Mouse (Mus musculus) neutrophil, adult 59 days (primary cell): ENCODE measurements around the gene Tmem219. TPM values are rescaled to one million over a fixed set of nuclear protein-coding genes. Genes with fewer than 3 reads are reported as not detected.

ENCODE experiments used
- total RNA-seq, 2 experiments: library from RNA; stranded (reverse); gene quantifications; 1 replicate in 1 of 2; 2 replicates in 1 of 2; pipeline ENCODE4 v1.2.4; 2023

Tmem219 gene
- total RNA-seq: 10 to 100 TPM; 43.6 to 45.3 TPM

DNA sequence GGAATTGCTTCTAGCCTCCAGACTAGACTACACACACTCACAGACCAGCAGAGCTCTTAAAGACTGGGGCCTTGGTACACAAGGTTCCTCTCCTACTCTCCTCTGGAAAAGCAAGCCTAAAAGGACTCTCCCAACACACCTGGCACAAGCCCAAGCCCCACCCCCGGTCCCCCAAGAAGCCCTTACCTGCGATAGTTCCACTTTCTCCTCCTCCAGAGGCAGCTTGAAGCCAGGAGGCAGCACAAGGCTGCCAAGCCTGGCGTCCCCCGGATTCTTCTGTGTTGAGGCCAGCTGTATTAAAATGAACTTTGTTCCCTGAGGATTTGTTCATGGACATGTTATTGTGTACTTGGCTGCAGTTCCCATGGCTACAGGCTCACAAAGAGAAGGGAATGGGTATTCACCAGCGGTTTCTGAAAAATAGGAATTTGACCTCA lies at the start of gene Tmem219:
Gene Tmem219 (minus strand): TSS at position 294 of the 437 bp plus-strand sequence.

DNA sequence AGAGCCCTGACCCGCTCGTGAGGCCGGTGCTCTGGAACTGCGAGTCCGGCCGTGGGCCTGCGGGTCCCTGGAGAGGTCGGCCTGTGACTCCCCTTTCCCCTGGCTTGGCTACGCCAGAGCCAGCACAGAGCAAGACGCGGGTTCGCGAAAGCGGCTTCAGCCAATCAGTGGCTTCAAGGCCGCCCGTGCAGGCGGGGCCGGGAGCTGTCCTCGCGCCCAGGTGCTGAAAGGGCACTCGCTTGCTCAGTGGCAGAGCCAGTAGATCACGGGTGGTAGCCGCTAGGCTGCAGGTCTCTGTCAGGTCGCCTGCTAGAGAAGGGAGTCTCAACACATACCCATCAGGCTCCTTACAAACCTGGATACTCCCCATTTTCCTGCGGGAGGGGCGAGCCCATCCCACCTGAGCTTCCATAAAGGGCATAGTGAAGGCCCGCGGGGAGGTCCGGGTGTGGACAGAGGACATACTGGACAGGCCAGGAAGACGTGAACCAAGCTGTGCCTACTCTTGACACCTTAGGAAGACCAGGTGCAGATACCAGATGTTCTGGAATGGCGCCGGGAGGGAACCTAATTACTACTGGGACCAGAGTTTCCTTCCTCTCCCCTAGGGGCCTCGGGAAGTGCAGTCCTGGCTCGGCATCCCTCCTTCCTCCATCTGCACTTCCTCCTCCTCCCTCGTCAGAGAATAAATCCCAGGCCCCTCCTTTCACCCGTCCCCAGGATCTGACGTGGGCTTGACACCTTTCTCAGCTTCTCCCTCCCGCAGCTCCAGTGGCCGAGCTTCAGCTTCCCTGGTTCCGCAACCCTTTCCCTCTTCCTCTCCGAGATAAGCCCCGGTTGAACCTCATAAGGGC lies 27.3 kb upstream of the Tmem219 start, which contains the start of gene Sez6l2:
Gene Sez6l2 (plus strand): TSS at position 771 of the 854 bp plus-strand sequence.

DNA sequence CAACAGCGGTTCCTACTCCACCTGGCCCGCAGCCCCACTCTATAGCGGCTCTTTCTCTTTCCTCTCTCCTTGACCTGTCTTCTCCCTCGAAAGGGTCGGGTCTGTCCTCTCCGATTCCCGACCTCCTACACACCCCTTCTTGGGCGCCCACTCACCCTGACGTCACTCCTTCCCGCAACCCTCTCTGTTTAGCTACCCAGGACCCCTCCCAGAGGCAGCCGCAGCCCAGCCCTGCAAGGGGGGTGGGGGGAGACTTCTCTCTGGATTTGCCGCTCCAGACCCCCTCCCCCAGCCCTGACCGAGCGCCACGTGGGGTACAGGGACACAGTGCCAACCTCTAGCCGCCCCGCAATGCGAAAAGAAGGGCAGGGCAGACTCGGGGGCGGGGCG lies 26.7 kb upstream of the Tmem219 start, which contains the start of gene Asphd1:
Gene Asphd1 (minus strand): TSS at position 180 of the 390 bp plus-strand sequence.

DNA sequence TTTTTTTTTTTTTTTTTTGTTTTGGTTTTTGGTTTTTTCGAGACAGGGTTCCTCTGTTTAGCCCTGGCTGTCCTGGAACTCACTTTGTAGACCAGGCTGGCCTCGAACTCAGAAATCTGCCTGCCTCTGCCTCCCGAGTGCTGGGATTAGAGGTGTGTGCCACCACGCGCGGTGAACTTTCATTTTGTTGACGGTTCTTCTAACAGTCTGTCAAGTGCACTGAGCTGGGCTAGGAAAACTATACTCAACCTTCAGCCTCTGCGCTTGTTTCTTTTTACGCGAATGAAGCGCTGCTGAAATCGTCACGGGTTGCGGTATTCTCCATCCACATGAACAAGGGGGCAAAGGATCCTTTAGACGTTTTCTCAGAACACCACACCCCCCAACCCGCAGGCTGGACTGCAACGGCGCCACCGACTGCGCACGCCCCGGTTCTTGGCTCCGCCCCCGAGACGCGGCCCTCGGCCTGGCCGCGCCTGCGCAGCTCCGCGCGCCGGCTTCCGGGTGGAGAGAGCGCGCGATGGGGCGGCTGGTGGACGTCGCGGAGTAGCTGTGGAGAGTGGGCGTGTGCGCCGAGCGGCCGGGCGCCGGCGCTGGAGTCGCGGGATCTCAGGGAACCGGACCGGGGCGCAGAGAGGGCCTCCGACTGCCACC lies 5.8 kb upstream of the Tmem219 start, which contains the start of gene Kctd13:
Gene Kctd13 (plus strand): TSS at position 496 of the 654 bp plus-strand sequence.

DNA sequence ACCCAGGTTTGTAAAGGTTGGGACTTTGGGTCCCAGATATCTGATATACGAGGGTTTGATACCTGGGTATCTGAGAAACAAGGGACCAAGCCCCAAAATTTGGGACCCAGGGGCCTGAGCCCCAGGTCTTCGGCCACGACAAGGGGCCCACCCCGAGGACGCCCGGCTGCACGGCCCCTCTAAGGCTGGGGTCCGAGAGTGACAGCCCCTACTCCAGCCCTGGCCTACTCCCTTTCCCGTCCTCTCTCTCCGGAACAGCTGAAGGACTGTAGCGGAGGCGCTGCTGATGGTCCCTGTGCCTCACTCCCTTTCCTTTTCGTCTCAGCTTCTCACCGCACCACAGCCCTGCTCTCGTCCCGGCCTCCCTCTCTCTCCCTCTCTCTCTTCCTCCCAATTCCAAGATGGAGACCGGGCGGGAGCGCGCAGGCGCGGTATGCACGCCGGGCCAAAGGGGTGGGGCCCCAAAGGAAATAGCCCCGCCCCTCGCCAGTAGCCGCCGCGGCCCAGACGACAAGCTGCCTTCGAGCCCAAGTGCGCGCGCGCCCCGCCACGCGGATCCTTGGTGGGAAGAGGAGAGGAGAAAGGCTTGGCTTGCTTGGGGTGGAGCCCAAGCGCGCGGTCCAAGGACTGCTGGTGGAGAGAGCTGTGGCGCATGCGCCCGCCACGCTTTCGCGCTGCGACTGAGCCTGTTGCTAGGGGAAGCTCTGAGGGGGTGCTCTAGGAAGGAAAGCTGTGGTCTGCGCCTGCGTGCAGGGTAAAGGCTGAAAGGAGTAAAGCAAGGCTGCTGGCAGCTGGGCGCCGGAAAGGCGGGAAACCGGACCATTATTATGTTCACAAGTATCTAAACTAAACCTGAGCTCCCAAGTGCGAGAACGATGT lies 38.2 kb downstream of the Tmem219 start, which contains the start of gene Taok2:
Gene Taok2 (minus strand): TSS at position 418 of the 879 bp plus-strand sequence.

DNA sequence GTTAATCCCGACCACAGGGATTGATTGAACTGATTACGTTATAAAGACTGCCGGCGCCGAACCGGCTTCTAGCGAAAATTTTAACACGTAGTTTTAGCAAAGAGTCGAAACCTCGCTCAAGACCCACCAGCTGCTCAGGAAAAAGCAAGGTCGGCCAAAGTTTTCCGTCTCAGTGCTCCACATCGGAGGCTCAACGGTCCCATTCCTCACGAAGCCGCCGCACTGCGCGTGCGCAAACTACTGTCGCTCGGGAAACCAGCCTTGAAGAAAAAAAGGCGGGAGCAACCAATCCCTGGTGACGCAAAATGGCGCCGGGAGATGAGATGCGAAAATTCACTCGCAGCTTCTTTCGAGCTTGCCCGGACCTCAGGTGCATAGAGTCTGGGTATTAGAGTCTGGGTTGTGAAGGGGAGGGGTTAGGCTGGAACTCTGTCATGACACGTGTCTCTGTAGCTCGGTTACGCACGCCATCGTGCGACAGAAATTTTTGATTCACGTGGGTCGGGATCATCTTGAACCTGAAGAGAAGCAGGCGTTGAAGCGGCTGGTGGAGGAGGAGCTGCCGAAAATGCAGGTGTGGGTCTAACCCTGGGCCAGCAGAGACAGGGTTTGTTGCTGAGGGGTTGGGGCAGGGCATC lies 60.5 kb downstream of the Tmem219 start, which contains the start of gene Ino80e:
Gene Ino80e (minus strand): TSS at position 231 of the 638 bp plus-strand sequence.

DNA sequence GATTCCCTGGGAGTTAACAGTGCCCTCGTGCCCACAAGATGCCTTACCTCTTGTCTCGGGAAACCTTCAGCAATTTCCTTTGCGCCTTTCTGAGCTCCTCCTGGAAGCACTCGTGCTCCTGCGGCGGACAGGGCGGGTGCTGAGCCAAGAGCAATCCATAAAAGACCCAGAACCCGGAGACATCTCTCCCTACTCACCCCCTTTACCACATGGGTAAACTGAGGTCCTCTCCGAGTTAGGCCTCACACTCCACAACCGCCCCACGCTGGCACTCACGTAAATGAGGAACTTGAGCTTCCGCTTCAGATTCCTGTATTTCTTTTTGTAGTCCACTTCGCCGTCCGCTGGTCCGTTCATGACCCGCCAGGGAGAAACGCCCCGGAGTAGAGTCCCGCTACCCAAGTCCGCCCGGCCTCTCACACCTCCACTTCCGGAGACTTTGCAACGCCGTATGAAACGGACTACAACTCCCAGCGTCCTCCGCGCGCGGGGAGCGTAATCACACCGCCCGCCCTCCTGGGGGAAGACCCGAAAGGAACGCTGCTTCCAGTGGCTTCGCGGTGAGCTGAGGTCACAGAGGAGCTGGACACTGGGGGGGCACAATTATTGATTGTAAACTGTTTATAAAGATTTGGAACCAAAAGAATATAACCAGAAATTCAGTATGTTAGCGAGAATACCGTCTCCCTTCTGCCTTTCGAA lies 61.1 kb downstream of the Tmem219 start, which contains the start of gene Hirip3:
Gene Hirip3 (plus strand): TSS at position 544 of the 702 bp plus-strand sequence.

DNA sequence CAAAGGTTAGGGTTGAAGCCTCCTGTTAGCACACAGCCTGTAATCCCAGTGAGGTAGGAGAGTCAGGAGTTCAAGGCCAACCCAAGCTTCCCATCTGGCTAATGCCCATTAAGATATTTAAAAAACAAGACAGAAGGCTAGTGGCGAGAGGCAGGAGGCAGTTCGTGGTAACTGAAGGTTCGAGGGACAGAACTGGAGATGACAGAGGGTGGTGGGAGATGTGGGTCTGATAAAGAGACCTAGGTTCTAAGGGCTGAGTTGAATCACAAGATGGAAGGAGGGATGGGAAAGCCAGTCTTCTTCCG lies 75.6 kb downstream of the Tmem219 start, which contains the start of gene Doc2a:
Gene Doc2a (plus strand): TSS at position 301 of the 305 bp plus-strand sequence.

Other genes with a start within 250 kb of the Tmem219 start
- gene Sult1a1, start 246.5 kb downstream of the Tmem219 start, total RNA-seq: 1 to 10 TPM in 1 of 2 experiments, under 1 TPM in 1; 0.68 to 1.4 TPM
- gene Bola2, start 227.5 kb downstream of the Tmem219 start, total RNA-seq: 10 to 100 TPM; 42.8 to 66.2 TPM
- gene Slx1b, start 227.1 kb downstream of the Tmem219 start, total RNA-seq: 10 to 100 TPM in 1 of 2 experiments, 1 to 10 TPM in 1; 8.0 to 10.3 TPM
- 1,000 to 10,000 TPM; 1,849 to 1,913 TPM for gene Coro1a, start 215.1 kb downstream of the Tmem219 start, total RNA-seq
- gene Mapk3, start 163.3 kb downstream of the Tmem219 start, total RNA-seq: 100 to 1,000 TPM; 256 to 270 TPM
- gene Gdpd3, start 156.6 kb downstream of the Tmem219 start, total RNA-seq: 10 to 100 TPM; 27.6 to 27.7 TPM
- gene Ypel3, start 146.0 kb downstream of the Tmem219 start, total RNA-seq: 100 to 1,000 TPM; 259 to 299 TPM
- 1 to 10 TPM; 6.4 to 6.9 TPM for gene Tbx6, start 141.4 kb downstream of the Tmem219 start, total RNA-seq
- 100 to 1,000 TPM; 230 to 231 TPM for gene Ppp4c, start 130.4 kb downstream of the Tmem219 start, total RNA-seq
- not detected for gene Fam57b, start 125.2 kb downstream of the Tmem219 start, total RNA-seq
- gene 4930451I11Rik, start 91.3 kb downstream of the Tmem219 start, total RNA-seq: not detected
- gene Doc2a, start 75.5 kb downstream of the Tmem219 start, total RNA-seq: not detected
- 10 to 100 TPM; 35.2 to 41.1 TPM for gene Hirip3, start 60.9 kb downstream of the Tmem219 start, total RNA-seq
- gene Ino80e, start 60.5 kb downstream of the Tmem219 start, total RNA-seq: 10 to 100 TPM; 47.1 to 51.6 TPM
- 10 to 100 TPM; 60.5 to 65.1 TPM for gene Taok2, start 38.2 kb downstream of the Tmem219 start, total RNA-seq
- gene Kctd13, start 6.0 kb upstream of the Tmem219 start, total RNA-seq: 10 to 100 TPM; 19.0 to 20.9 TPM
- not detected for gene Asphd1, start 26.7 kb upstream of the Tmem219 start, total RNA-seq
- gene Sez6l2, start 27.6 kb upstream of the Tmem219 start, total RNA-seq: 1 to 10 TPM; 1.7 to 1.9 TPM
- gene Cdipt, start 53.0 kb upstream of the Tmem219 start, total RNA-seq: 10 to 100 TPM; 58.6 to 74.2 TPM
- gene Cdiptos, start 53.2 kb upstream of the Tmem219 start, total RNA-seq: 1 to 10 TPM; 1.5 to 1.7 TPM
- gene Mvp, start 91.7 kb upstream of the Tmem219 start, total RNA-seq: 10 to 100 TPM; 40.7 to 54.2 TPM
- gene Pagr1b, start 93.6 kb upstream of the Tmem219 start, total RNA-seq: 1 to 10 TPM; 2.1 to 7.5 TPM
- gene Pagr1a, start 94.4 kb upstream of the Tmem219 start, total RNA-seq: 10 to 100 TPM in 1 of 2 experiments, 1 to 10 TPM in 1; 8.7 to 32.2 TPM
- gene Gm42742, start 98.2 kb upstream of the Tmem219 start, total RNA-seq: 10 to 100 TPM in 1 of 2 experiments, under 1 TPM in 1; 0.20 to 34.3 TPM
- gene Prrt2, start 98.3 kb upstream of the Tmem219 start, total RNA-seq: under 1 TPM in 1 of 2 experiments, not detected in 1; 0.20 TPM
- 100 to 1,000 TPM; 181 to 187 TPM for gene Maz, start 104.1 kb upstream of the Tmem219 start, total RNA-seq
- gene Kif22, start 119.6 kb upstream of the Tmem219 start, total RNA-seq: 10 to 100 TPM; 60.6 to 63.2 TPM
- gene Zg16, start 164.4 kb upstream of the Tmem219 start, total RNA-seq: 1 to 10 TPM in 1 of 2 experiments, under 1 TPM in 1; 0.60 to 1.6 TPM
- gene AI467606, start 168.4 kb upstream of the Tmem219 start, total RNA-seq: 100 to 1,000 TPM; 131 to 144 TPM
- 1 to 10 TPM; 4.2 to 6.3 TPM for gene Qprt, start 199.3 kb upstream of the Tmem219 start, total RNA-seq
- gene Spn, start 214.9 kb upstream of the Tmem219 start, total RNA-seq: 100 to 1,000 TPM; 126 to 127 TPM